Mouse (Mus musculus) G1E-ER4 (cell line): ENCODE data around the gene E2f7. TPM values are rescaled to one million over a fixed set of nuclear protein-coding genes. Genes with fewer than 3 reads are reported as not detected.

Source experiments
- GATA1 ChIP-seq: IDR thresholded peaks from one replicate; pipeline ENCODE4 v1.8.0; 2012; ENCODE audit warnings: low read length, inconsistent platforms
- polyA plus RNA-seq: library from polyadenylated mRNA; stranded (reverse); fragments of >175 nt; gene quantifications from 2 replicates; pipeline ENCODE4 v1.2.3, GENCODE M21; 2012

E2f7 gene
- polyA plus RNA-seq: 47.1 and 52.7 TPM in 2 replicates

DNA sequence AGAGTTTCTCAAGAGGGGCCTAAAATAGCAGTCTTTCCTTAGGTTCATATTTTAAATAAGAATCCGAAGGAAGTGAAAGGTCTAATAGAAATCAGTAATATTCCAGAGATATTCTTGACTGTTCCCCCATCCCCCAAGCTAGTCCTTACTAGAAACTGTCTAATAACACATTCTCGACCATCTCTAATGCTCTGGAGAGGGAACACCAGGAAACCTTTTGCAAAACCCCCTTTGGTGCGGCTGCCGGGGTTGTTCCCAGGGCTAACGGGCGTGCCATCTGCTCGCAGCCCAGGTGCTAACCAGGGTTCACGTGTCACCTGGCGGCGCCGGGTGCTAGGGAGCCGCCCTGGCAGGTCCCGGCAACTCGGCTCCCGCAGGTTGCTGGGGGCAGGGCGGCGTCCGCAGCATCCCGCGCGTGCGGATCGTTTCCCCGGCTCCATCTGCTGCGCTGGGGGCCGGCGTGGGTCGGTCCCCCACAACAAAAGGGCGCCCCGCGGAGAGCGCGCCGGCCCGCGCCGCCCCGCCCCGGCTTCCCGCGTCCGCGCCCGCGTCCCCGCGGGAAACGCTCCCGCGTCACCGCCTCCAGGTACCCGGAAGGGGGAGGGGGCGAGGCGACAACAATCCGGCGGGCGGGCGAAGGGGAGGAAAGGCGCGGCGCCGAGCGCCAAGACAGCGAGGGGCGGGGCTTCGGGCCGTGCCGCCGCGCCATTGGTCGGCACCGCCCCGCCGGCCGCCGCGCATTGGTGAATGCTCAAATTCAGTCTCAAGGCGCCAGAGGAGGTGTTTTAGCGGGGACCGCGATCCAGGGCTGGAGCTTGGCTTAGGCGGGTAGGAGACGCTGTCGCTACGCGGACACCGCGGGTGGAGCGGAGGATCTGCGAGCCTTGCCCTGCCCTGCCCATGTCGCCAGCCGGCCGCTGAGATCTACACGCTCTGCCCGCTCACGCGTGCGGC, at the start of gene E2f7:
Gene E2f7, plus strand, starts transcription at position 754 of the 954 bp plus-strand sequence.
- TF ChIP-seq GATA1: no peak

DNA sequence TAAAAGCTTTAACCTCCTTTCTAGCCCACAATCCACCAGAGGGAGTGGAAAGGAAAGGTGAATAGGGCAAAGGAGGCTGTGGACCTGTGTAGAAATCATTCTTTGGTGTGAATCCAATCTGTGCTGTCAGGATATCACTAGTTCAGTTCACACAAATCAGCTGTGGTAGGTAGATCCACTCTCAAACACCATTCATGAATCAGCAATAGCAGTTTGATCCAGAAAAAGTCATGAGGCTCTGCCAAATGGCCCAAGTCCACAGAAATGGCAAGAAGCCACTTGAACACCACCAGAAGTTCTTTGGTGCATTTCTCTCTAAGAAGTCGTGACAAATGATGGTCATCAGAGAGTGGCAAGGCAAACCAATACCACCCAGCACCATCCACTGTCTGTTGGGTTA, 44.0 kb upstream of the E2f7 start:
- no peak for TF ChIP-seq GATA1

DNA sequence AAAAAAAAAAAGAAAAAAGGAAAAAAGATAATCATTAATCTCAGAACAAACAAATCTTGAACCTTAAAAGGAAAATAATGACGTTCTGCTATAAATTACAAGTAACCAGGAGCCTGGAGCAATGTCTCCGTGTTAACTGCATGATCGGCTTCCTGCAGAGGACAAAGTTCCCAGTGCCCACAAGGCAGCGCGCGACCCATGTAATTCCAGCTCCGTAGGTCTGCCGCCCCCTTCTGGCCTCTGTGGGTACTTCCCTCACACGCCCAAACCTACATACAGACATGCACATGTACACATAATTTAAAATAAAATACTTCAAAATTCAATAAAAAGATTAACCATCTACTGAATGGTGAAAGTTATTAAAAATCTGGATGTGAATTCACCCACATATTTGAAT, 39.6 kb upstream of the E2f7 start:
- no peak for TF ChIP-seq GATA1

GRCm38 (mm10) chr10:110707390-110708113, 37.7 kb upstream of the E2f7 start:
- no peak for TF ChIP-seq GATA1

DNA sequence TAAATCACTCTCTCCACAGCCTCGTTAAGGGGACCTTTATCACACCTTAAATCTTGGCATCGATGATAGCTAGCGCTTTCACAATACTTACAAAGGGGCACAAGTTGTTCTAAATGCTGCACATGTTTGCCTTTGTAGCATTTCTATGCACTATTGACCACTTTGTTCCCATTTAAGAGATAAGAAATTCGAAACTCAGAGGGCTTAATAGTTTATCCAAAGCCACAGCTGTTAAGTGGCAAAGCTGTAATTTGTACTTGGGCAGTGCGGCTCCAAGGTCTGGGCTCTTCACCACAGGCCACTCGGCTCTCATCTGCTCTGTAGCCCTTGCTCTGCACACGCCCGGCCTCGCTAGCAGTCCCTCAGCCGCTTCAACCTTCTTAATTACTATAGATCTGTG, 28.4 kb upstream of the E2f7 start:
- TF ChIP-seq GATA1: no peak

- no peak for TF ChIP-seq GATA1
Observed at GRCm38 (mm10) chr10:110726431-110726830, 18.8 kb upstream of the E2f7 start.

DNA sequence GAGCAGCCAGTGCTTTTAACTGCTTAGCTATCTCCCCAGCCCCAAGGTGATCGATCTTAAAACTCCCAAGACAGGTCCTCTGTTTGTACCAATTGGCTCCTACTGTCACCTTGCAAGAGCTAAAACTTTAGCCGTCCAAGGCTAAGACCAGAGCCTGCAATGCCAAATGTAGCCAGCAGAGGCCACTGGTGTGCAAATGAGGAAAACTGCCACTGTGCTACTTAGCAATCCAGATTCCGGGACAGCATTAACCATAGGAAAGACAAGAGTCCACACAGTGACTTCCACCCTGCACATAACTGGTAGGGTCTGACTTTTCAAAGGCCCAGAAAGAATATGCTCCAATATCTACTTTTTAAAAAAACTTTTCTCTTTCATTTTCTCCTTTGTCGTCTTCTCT, 17.4 kb upstream of the E2f7 start:
- no peak for TF ChIP-seq GATA1

DNA sequence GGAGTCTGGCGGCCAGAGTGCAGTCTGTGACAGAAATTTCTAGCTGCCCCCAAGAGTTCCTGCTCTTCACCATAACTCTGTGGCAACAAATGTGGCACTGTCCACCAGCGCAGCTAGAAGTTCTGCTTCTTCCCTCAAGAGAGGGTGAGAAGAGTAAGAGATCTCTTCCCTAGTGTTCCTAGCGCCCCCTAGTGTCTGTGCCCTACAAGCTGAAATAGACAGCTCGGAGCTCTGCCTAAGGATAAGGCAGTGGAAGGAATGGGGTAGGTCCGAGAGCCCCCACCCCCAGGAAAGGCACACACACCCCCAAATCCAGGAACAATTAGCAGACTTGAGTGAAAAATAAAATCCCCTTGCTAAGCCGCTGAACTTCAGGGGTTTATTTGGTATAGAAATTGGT, 11.9 kb upstream of the E2f7 start:
- TF ChIP-seq GATA1: no peak

- TF ChIP-seq GATA1: no peak
Observed at GRCm38 (mm10) chr10:110743701-110744100, 1.5 kb upstream of the E2f7 start.

GRCm38 (mm10) chr10:110744120-110744519, 1.1 kb upstream of the E2f7 start:
- TF ChIP-seq GATA1: no peak

DNA sequence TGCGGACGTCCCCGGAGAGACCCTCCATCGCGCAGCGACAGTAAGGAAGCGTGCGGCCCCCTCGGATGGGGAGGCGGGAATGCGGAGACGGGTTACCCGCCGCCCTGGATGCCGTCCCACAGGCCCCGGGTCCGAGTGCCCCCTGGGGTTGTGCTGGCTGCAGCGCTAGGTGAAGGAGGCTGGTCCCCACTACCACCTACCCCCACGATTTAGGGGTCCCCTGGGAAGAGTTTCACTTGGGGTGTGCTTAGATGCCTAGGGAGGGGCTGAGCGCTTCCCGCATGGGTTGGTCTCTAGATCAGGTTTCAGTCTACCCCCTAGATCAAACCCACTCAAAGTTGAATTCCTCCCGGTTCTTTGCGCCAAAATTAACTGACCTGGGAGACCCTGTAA, 397 bp downstream of the E2f7 start:
- TF ChIP-seq GATA1: no peak

- no peak for TF ChIP-seq GATA1
Observed at GRCm38 (mm10) chr10:110749081-110749480, 3.8 kb downstream of the E2f7 start.

DNA sequence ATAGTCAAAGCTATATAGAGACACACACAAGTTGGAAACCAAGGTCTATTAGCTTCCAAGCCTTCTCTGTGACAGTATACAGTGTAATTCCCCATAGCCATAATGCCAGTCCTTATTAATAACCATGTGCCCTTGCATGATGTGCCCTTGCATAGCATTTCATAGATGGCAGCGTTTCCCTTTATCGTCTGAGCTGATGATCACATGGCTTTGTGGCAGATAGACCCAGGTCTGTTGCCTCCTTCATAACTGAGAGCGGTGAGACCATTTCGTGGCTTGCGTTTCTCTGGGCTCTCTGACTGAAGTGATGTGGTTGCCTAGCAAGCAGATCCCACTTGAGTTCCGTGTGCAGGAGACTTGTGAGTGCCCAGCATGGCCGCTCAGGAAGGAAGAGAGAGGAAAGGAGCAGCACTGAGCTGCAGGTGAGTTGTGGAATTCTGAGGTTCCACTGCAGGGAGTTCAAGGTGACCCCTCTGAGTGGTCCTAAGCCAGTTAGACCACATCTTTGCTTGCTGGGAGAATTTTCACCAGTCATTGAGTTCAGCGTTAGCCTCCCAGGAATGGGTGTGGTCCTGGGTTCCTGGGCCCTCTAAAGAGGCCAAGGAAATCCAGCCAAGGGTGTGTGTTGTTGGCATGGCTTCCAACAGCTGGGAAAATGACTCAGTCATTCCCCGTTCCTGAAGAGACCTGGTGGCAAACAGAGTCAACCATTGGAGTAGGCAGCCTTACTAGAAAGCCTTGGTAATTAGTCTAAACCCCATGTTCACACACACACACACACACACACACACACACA, 4.5 kb downstream of the E2f7 start:
- no peak for TF ChIP-seq GATA1

DNA sequence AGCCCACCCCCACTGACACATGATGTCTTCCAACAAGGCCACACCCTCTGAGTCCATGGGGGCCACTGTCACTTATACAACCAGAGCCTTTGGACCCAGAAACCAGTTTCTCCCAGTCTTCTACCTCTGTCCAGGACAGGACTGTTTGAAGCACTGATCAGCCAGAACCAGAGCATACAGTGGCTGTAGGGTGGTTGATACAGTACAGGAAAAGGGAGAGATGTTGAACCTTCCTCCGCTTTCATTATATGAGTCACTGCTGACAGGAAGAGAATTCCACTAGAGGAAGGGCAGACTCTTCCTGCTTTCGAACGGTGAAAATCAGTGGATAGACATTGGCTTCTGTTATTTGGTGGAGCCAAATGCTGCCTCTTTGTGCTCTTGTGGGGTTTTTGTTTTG, 7.6 kb downstream of the E2f7 start:
- TF ChIP-seq GATA1: no peak

GRCm38 (mm10) chr10:110755556-110755955, 10.3 kb downstream of the E2f7 start:
- no peak for TF ChIP-seq GATA1
